ENCODE assay signal across 7 mouse cellular contexts in genomic region chr7:141192776-141193347, GRCm38 (mm10). TPM values are rescaled to one million over a fixed set of nuclear protein-coding genes. Genes with fewer than 3 reads are reported as not detected.
DNase-seq lines count a peak whose midpoint lies in the region; ATAC-seq and TF ChIP-seq lines count a peak whose summit lies in the region.

No protein-coding gene starts in this region.

- peaks cover 12% of the 10 kb centered on the region for H3K4me1 ChIP-seq in neural tube, embryonic 11.5 days (ENCODE audit: control insufficient read depth, insufficient read depth, low read length)
- peaks cover 51% of the 10 kb centered on the region for H3K4me1 ChIP-seq in forebrain, embryonic 10.5 days
- H3K4me1 ChIP-seq in limb, embryonic 15.5 days: peaks cover 28% of the 10 kb centered on the region
- H3K4me1 ChIP-seq in midbrain, postnatal 0 days (ENCODE audit: insufficient read depth, low read length): peaks cover 8% of the 10 kb centered on the region; the same call in 1 of the 2 replicates

- 25% methylated on average over 12 of the region's 12 CpGs for WGBS in neural tube, embryonic 11.5 days
- WGBS in forebrain, embryonic 10.5 days: 30% methylated on average over 12 of the region's 12 CpGs
- WGBS in limb, embryonic 15.5 days: 25% methylated on average over 12 of the region's 12 CpGs
- 26% methylated on average over 12 of the region's 12 CpGs for WGBS in midbrain, postnatal 0 days

- DNase-seq in neural tube, embryonic 11.5 days (ENCODE audit: low spot score): peak; percentile 19
- DNase-seq in neural tube, embryonic 10.5 days (ENCODE audit: extremely low spot score, low spot score): no peak
- no peak for DNase-seq in forebrain, embryonic 10.5 days (ENCODE audit: extremely low spot score, low spot score)
- no peak for DNase-seq in midbrain, postnatal 0 days (ENCODE audit: low spot score)
- DNase-seq in ovary, postnatal 10 days (ENCODE audit: low spot score): no peak
- DNase-seq in embryo, embryonic 11 days: no peak

- H3K27me3 ChIP-seq in neural tube, embryonic 11.5 days (ENCODE audit: control insufficient read depth, insufficient read depth, low read length): no peaks in the 10 kb centered on the region
- no peaks in the 10 kb centered on the region for H3K27me3 ChIP-seq in forebrain, embryonic 10.5 days (ENCODE audit: poor library complexity, severe bottlenecking)
- H3K27me3 ChIP-seq in limb, embryonic 15.5 days: no peaks in the 10 kb centered on the region
- H3K27me3 ChIP-seq in midbrain, postnatal 0 days (ENCODE audit: insufficient read depth, low read length): no peaks in the 10 kb centered on the region

- no peak for TF ChIP-seq CTCF in midbrain, postnatal 0 days (IDR thresholded peaks at IDR 0.05)

- peak overlapping the region; percentile 64; the same call in 1 of the 2 replicates for H3K27ac ChIP-seq in neural tube, embryonic 11.5 days (ENCODE audit: low read depth, low read length)
- H3K27ac ChIP-seq in forebrain, embryonic 10.5 days: peak overlapping the region; percentile 94
- H3K27ac ChIP-seq in limb, embryonic 15.5 days: peak overlapping the region; percentile 91
- peak overlapping the region; percentile 85 for H3K27ac ChIP-seq in midbrain, postnatal 0 days (ENCODE audit: low read depth, low read length)

- peak overlapping the region; percentile 94 for H3K9ac ChIP-seq in neural tube, embryonic 11.5 days (ENCODE audit: low read length)
- H3K9ac ChIP-seq in limb, embryonic 15.5 days: peak overlapping the region; percentile 89
- peak overlapping the region; percentile 94 for H3K9ac ChIP-seq in midbrain, postnatal 0 days (replicated peaks; ENCODE audit: low read length, poor library complexity, severe bottlenecking)

- H3K36me3 ChIP-seq in neural tube, embryonic 11.5 days (ENCODE audit: control insufficient read depth, insufficient read depth, low read length): peaks cover 5% of the 10 kb centered on the region
- H3K36me3 ChIP-seq in forebrain, embryonic 10.5 days (replicated peaks): peaks cover 46% of the 10 kb centered on the region
- H3K36me3 ChIP-seq in limb, embryonic 15.5 days: peaks cover 39% of the 10 kb centered on the region
- peaks cover 33% of the 10 kb centered on the region for H3K36me3 ChIP-seq in midbrain, postnatal 0 days (ENCODE audit: insufficient read depth, low read length)

- peak overlapping the region; percentile 98 for H3K4me2 ChIP-seq in neural tube, embryonic 11.5 days (ENCODE audit: low read depth)
- H3K4me2 ChIP-seq in limb, embryonic 15.5 days: peak overlapping the region; percentile 93
- H3K4me2 ChIP-seq in midbrain, postnatal 0 days (ENCODE audit: low read depth, low read length, poor library complexity, severe bottlenecking): peak overlapping the region; percentile 65

- no peak for ATAC-seq in neural tube, embryonic 11.5 days (ENCODE audit: insufficient read depth, low FRiP score, low TSS enrichment)
- no peak for ATAC-seq in limb, embryonic 15.5 days (ENCODE audit: insufficient number of reproducible peaks, low FRiP score, low TSS enrichment, low read depth)
- ATAC-seq in midbrain, postnatal 0 days (ENCODE audit: low FRiP score): no peak

- peak overlapping the region; percentile 94 for H3K4me3 ChIP-seq in neural tube, embryonic 11.5 days (ENCODE audit: low read depth, low read length)
- H3K4me3 ChIP-seq in forebrain, embryonic 10.5 days: peak overlapping the region; percentile 92
- H3K4me3 ChIP-seq in limb, embryonic 15.5 days: peak overlapping the region; percentile 78
- peak overlapping the region; percentile 96 for H3K4me3 ChIP-seq in midbrain, postnatal 0 days (ENCODE audit: low read depth, low read length)

- no peaks in the 10 kb centered on the region for H3K9me3 ChIP-seq in neural tube, embryonic 11.5 days (ENCODE audit: control insufficient read depth, low read length)
- no peaks in the 10 kb centered on the region for H3K9me3 ChIP-seq in forebrain, embryonic 10.5 days
- H3K9me3 ChIP-seq in limb, embryonic 15.5 days: no peaks in the 10 kb centered on the region
- no peaks in the 10 kb centered on the region for H3K9me3 ChIP-seq in midbrain, postnatal 0 days (ENCODE audit: low read length)

RNA-seq across cellular contexts. Expression of gene Hras, which starts 0.9 kb away (rescaled TPM):
- 111 and 122 TPM in 2 replicates for polyA plus RNA-seq in neural tube, embryonic 11.5 days (2014; fragmentation: Nextera tagmentation; extraction: Ambion mirVana)
- 80.6 and 82.7 TPM in 2 replicates for polyA plus RNA-seq in forebrain, embryonic 10.5 days (2016; fragmentation: Nextera tagmentation; extraction: Ambion mirVana)
- 164 and 165 TPM in 2 replicates for polyA plus RNA-seq in limb, embryonic 15.5 days (2015; fragmentation: Nextera tagmentation; extraction: Ambion mirVana)
- 109 and 113 TPM in 2 replicates for total RNA-seq in midbrain, postnatal 0 days (2014; rRNA removed)
- 209 TPM in 2 replicates for polyA plus RNA-seq in midbrain, postnatal 0 days (2015; fragmentation: Nextera tagmentation; extraction: Ambion mirVana)

RNA-seq across cellular contexts. Expression of gene Lrrc56, which starts 1.1 kb away (rescaled TPM):
- 9.1 and 9.5 TPM in 2 replicates for polyA plus RNA-seq in neural tube, embryonic 11.5 days (2014; fragmentation: Nextera tagmentation; extraction: Ambion mirVana)
- 15.5 and 15.6 TPM in 2 replicates for polyA plus RNA-seq in forebrain, embryonic 10.5 days (2016; fragmentation: Nextera tagmentation; extraction: Ambion mirVana)
- polyA plus RNA-seq in limb, embryonic 15.5 days (2015; fragmentation: Nextera tagmentation; extraction: Ambion mirVana): 8.0 and 9.0 TPM in 2 replicates
- total RNA-seq in midbrain, postnatal 0 days (2014; rRNA removed): 11.5 and 14.9 TPM in 2 replicates
- polyA plus RNA-seq in midbrain, postnatal 0 days (2015; fragmentation: Nextera tagmentation; extraction: Ambion mirVana): 8.6 TPM in 2 replicates

RNA-seq across cellular contexts. Expression of gene Rnh1, which starts 20.2 kb away (rescaled TPM):
- 69.5 and 69.7 TPM in 2 replicates for polyA plus RNA-seq in neural tube, embryonic 11.5 days (2014; fragmentation: Nextera tagmentation; extraction: Ambion mirVana)
- 64.2 and 66.6 TPM in 2 replicates for polyA plus RNA-seq in forebrain, embryonic 10.5 days (2016; fragmentation: Nextera tagmentation; extraction: Ambion mirVana)
- polyA plus RNA-seq in limb, embryonic 15.5 days (2015; fragmentation: Nextera tagmentation; extraction: Ambion mirVana): 279 and 294 TPM in 2 replicates
- 39.1 and 47.1 TPM in 2 replicates for total RNA-seq in midbrain, postnatal 0 days (2014; rRNA removed)
- polyA plus RNA-seq in midbrain, postnatal 0 days (2015; fragmentation: Nextera tagmentation; extraction: Ambion mirVana): 44.2 and 46.8 TPM in 2 replicates

RNA-seq across cellular contexts. Expression of gene Lmntd2, which starts 21.0 kb away (rescaled TPM):
- polyA plus RNA-seq in neural tube, embryonic 11.5 days (2014; fragmentation: Nextera tagmentation; extraction: Ambion mirVana): 1.9 and 2.0 TPM in 2 replicates
- polyA plus RNA-seq in forebrain, embryonic 10.5 days (2016; fragmentation: Nextera tagmentation; extraction: Ambion mirVana): 3.4 and 4.4 TPM in 2 replicates
- polyA plus RNA-seq in limb, embryonic 15.5 days (2015; fragmentation: Nextera tagmentation; extraction: Ambion mirVana): 1.7 and 2.2 TPM in 2 replicates
- total RNA-seq in midbrain, postnatal 0 days (2014; rRNA removed): not detected in 2 replicates
- polyA plus RNA-seq in midbrain, postnatal 0 days (2015; fragmentation: Nextera tagmentation; extraction: Ambion mirVana): 0.10 and 0.36 TPM in 2 replicates

RNA-seq across cellular contexts. Expression of gene Rassf7, which starts 22.8 kb away (rescaled TPM):
- 34.4 and 45.7 TPM in 2 replicates for polyA plus RNA-seq in neural tube, embryonic 11.5 days (2014; fragmentation: Nextera tagmentation; extraction: Ambion mirVana)
- polyA plus RNA-seq in forebrain, embryonic 10.5 days (2016; fragmentation: Nextera tagmentation; extraction: Ambion mirVana): 50.8 and 53.8 TPM in 2 replicates
- 56.1 and 58.6 TPM in 2 replicates for polyA plus RNA-seq in limb, embryonic 15.5 days (2015; fragmentation: Nextera tagmentation; extraction: Ambion mirVana)
- 15.5 and 23.5 TPM in 2 replicates for total RNA-seq in midbrain, postnatal 0 days (2014; rRNA removed)
- 20.7 and 21.7 TPM in 2 replicates for polyA plus RNA-seq in midbrain, postnatal 0 days (2015; fragmentation: Nextera tagmentation; extraction: Ambion mirVana)
